Mouse (Mus musculus) granulocyte monocyte progenitor cell, adult 5-6 weeks (primary cell): ENCODE measurements around the gene Foxred1. TPM values are rescaled to one million over a fixed set of nuclear protein-coding genes. Genes with fewer than 3 reads are reported as not detected.

ENCODE experiments used
- ATAC-seq: replicated peaks from 2 replicates; pipeline ENCODE4 v1.8.0; 2016; ENCODE audit warnings: mild to moderate bottlenecking, moderate TSS enrichment, inconsistent platforms; ENCODE audit not compliant: poor library complexity, severe bottlenecking
- total RNA-seq, 2 experiments: library from RNA; stranded (forward) in 1 of 2; stranded (reverse) in 1 of 2; fragments of 200-712, 200-1000 nt in 1 of 2; fragments of >200 nt in 1 of 2; fragmentation: Nextera tagmentation in 1 of 2; gene quantifications; 2 replicates each; pipeline ENCODE4 v1.2.3; 2014 to 2017

Foxred1 gene
- total RNA-seq, 2 experiments from 2014 or later = 33.0 to 34.3 TPM

DNA sequence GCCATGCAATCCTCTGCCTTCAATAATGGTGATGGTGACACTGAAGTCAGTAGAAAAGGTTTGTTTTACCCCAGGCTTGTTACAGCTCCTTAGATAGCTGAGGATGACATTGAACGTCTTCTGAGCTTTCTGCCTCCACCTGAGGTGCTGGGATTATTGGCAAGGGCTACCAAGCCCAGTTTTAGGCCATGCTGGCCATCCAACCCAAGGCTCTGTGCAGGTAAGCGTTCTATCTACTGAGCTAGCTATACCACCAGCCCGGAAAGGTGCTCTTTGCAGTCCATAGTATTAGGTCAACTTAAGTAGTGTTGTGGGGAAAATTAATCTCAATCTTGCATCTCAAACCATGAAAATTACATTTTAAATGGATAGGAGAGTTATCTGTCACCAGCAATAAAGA lies 13.2 kb downstream of the Foxred1 start:
- ATAC-seq = no peak

DNA sequence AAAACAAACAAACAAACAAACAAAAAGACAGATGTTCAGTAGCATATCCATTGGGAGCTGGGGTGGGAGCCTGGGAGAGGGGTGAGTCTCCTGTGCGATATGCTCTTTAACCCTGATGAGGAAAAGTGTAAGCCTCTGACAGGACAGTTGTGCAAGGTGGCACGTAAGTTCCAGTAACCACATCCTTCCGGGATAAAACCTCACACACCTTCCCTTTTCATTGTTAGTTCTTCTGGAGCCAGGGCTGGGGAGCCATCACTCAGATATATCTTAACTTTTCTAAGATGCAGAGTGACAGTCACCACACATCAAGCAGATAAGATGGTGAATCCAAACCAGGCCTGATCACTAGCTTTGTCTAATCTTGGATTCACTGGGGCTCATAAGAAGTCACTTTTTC lies 16.8 kb downstream of the Foxred1 start:
- peak; percentile 72 for ATAC-seq

DNA sequence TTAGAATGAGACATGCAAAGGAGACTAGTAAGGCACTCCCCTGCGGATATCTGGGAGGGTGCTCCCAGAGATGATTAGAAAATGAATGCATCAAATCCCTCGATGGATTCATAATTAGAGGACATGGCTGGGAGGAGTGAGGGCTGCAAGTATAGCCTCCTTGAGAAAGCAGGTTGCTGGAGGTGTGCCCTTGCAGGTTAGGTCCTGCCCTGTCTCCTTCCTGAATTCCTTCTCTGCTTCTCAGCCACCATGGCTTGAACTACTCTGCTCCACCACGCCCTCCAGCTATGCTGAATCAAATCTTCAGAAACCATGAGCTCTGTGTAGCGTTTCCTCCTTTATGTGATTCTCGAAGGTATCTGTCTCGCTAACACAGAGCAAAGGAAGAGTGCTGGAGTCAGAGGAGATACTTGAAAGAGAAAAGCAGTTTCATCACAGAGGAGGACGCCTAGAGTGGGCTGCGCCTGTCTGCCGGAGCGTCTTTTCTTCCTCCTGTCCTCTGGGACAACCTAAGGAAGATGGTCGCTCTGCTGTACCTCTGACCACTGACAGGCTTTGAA lies 17.8 kb downstream of the Foxred1 start:
- no peak for ATAC-seq

DNA sequence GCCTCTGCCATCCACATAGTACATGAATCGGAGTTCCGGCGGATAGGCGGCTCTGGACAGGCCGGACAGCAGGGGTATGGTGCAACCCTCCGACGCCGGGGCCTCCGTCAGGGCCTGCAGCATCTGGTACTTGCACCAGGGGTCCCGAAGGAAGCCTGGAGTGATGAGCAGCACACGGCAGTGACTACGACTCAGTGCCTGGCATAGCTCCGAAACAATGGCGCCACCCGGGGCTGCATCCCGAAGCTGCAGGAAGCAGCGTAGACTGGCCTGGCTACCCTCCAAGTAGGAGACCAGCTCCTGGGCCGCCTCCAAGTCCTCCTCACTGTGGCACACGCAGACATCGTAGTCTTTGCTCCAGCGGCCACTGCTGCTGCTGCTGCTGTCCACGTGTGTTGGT lies 22.2 kb downstream of the Foxred1 start:
- ATAC-seq = no peak

DNA sequence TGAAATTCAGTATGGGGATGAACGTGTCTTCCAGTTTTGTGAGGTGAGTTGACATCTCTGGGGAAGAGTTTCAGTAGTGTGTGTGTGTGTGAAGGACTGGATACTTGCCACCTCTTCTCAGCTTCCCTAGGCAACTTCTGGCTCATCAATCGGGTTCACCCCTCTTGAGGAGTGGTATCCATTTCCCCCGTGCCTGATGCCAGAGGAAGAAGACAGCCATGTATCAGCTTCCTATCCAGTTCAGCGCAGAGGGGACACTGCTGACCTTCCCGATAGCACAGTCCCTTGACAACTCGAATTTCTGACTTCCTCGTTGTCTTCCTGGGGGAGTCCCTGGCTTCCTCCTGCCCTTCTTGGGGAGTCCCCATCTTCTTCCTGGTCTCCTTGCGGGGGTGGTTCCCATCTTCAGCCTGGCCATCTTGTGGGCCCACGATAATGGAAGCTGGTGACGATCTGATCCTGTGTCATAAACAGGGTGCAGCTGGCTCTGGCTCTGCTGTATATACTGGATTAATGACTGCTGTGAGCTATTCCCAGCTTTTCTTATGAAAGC lies 23.4 kb downstream of the Foxred1 start:
- no peak for ATAC-seq

GRCm38 (mm10) chr9:35186430-35186829 lies 24.4 kb downstream of the Foxred1 start:
- ATAC-seq = no peak

GRCm38 (mm10) chr9:35183359-35183758 lies 27.5 kb downstream of the Foxred1 start:
- peak; percentile 92 for ATAC-seq

- ATAC-seq = peak; percentile 46
Measured at GRCm38 (mm10) chr9:35182832-35183231, 28.0 kb downstream of the Foxred1 start.

DNA sequence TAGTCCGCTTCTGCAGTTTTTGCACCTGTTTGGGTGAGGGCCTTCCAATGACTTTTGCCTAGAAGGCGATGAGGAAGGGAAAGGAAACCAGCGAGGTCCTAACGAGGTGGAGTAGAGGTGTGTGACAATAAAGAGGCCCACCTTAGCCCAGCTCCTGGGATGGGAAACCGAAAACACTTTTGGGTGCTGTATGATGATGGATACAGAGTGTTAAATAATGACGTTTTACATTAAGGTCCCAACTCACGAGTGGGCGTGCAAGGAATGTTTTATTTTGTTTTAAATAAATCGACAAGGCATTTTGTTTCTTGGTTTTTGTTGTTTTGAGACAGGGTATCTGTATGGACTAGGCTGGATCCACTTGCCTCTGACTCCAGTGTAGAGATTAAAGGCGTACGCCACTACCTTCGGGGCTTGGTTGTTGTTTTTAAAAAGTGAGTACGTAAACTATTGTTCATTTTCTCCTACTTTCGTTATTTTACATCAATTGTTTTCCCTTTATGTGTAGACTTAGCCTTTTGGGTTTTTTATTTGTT lies 34.7 kb downstream of the Foxred1 start:
- no peak for ATAC-seq

DNA sequence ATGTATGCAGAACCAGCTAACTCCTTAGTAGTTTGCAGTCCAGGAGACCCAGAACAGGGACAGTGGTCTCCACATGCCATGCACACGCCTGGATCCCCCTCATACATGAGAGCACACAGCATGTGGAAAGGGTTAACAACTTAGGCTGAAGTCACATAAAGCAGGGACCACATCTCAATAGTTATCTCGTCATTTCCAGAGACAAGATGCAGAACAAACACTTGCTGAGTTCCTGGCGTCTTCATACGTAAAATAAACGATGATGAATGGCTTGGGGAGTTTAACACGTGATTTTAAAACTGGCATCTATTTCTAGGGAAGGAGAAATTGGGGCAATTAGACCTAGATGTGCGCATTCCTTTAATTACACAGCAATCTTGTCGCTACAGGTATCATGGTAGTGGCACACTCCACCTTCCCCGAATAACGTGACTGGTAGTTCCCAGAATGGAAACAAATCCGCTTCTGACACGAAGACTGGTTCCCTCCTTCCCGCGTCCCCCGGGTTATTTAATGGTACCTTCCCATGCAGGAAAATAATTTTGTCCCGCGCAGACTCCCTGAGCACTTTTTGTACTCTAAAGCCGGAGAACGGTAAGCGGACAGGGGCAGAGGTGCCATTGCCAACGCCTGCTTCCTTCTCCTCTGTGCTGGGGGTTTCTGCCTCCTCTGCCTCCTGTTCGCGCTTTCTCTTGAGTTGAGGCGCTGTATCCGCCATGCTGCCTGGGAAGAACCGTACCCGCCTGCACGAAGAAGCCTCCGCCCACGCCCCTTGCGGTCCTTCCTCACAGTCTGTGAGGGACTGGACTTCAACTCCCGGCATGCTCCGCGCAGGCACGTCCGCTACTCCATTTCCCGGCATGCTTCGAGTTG lies 35.4 kb downstream of the Foxred1 start, which contains the start of gene Dcps:
Dcps (minus strand) TSS at position 811 of the 873 bp plus-strand sequence.
- ATAC-seq = peak; percentile 97

GRCm38 (mm10) chr9:35173331-35173730 lies 37.5 kb downstream of the Foxred1 start:
- no peak for ATAC-seq

- ATAC-seq = no peak
Measured at GRCm38 (mm10) chr9:35170071-35170470, 40.8 kb downstream of the Foxred1 start.

GRCm38 (mm10) chr9:35166798-35167635 lies 43.8 kb downstream of the Foxred1 start:
- no peak for ATAC-seq

DNA sequence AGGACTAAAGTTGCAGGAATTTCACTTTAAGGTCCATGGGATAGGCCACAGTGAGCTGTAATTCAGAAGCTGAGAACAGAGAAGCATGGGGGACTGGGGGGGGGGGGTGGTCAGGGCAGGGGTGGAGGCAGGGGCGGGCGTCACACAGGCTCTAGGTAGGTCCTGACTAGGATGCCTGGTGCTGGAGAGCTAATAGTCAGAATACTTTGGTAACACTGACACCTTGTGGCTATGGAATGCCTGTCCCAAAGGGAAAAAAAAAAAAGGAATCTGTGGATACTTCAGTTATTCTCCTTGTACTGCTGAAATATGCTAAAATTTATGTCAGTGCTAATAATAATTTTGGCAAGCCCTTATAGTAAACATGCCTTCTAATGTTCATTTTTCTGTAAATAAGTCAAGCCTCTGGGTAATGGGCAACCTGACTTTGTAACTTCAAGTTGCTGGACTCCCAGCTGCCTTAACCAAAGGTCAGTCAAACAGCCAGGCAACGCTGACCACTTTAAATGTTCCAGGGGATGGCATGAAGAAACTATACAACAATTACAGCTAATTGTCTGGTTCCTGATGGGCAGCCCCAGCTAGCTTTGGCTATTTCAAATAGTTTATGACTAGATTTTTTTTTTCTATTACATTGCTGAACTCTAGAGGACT lies 44.6 kb downstream of the Foxred1 start:
- peak; percentile 90 for ATAC-seq

GRCm38 (mm10) chr9:35164142-35164874 lies 46.5 kb downstream of the Foxred1 start:
- ATAC-seq = no peak

- ATAC-seq = no peak
Measured at GRCm38 (mm10) chr9:35163011-35163690, 47.7 kb downstream of the Foxred1 start.

DNA sequence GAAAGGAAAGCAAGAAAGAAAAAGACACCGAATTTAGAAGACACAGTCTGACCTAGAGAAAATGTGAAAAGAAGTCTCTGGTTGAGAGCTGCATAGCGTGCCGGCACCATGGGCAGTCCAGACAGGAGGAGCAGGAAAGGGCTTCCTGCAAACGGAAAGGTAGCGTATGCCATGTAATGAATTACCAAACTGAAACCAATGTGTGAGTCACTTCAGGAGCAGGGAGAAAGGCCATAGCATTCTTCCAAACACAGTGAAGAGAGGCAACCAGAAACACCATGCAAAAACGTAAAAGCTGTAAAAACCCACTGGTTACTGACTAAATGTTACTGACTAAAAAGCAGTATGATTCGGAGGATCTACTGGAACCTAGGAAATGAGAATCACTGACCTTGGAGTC lies 49.1 kb downstream of the Foxred1 start:
- no peak for ATAC-seq

GRCm38 (mm10) chr9:35160662-35161061 lies 50.2 kb downstream of the Foxred1 start:
- ATAC-seq = no peak

GRCm38 (mm10) chr9:35158477-35158876 lies 52.4 kb downstream of the Foxred1 start:
- no peak for ATAC-seq
